Mouse (Mus musculus): ENCODE measurements around the gene Mrnip.

Gene Mrnip

DNA sequence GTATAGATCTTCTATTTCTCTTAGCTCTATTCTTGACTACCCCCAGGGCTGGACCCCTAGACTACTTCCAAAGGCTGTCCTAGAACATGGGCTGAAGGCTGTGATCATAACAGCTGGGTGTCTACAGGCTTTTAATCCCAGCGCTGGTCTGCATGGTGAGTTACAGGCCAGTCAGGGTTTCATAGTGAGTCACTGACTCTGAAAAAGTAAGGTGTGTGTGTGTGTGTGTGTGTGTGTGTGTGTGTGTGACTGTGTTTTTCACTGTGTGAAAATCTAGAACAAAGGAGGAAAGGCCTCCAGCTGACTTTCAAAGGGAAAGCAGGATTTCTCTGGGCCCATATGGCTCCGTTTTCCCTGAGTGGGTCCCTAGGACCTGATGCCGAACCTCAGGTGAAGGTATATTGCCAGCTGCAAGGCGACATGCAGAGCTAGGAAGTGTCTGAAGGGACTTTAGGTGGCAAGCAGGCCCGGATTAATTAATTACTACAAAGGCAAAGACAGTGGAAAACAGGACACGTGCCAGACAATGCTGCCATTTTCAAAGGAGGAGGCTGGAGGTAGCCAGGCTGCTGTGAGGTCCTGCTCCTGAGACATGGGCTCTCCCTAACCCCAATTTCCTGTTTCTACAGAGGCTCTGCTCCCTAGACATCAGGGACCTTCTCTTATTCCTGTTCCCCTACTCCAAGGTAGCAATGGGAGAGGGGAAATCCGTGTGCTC, 48.5 kb downstream of the Mrnip start:
- no peak for TF ChIP-seq NANOG (IDR thresholded peaks at IDR 0.05; ENCODE audit: borderline replicate concordance, low read length)
- no peak for TF ChIP-seq CTCF (conservative IDR thresholded peaks at IDR 0.05; ENCODE audit: low read length)
- TF ChIP-seq POU5F1 (IDR thresholded peaks at IDR 0.05; ENCODE audit: borderline replicate concordance, low read length), result no peak
- Histone ChIP-seq H3K4me3 (replicated peaks; ENCODE audit: low read length) (no peak overlapping the region), H3K27me3 (ENCODE audit: insufficient read depth, low read length) (peaks cover 51% of the 10 kb centered on the region), H3K9me3 (ENCODE audit: low read length) (no peaks in the 10 kb centered on the region), H3K36me3 (ENCODE audit: insufficient read depth, low read length) (peaks cover 3% of the 10 kb centered on the region; the same call in 1 of the 2 replicates), H3K4me1 (replicated peaks; ENCODE audit: low read depth, low read length) (peaks cover 64% of the 10 kb centered on the region)

DNA sequence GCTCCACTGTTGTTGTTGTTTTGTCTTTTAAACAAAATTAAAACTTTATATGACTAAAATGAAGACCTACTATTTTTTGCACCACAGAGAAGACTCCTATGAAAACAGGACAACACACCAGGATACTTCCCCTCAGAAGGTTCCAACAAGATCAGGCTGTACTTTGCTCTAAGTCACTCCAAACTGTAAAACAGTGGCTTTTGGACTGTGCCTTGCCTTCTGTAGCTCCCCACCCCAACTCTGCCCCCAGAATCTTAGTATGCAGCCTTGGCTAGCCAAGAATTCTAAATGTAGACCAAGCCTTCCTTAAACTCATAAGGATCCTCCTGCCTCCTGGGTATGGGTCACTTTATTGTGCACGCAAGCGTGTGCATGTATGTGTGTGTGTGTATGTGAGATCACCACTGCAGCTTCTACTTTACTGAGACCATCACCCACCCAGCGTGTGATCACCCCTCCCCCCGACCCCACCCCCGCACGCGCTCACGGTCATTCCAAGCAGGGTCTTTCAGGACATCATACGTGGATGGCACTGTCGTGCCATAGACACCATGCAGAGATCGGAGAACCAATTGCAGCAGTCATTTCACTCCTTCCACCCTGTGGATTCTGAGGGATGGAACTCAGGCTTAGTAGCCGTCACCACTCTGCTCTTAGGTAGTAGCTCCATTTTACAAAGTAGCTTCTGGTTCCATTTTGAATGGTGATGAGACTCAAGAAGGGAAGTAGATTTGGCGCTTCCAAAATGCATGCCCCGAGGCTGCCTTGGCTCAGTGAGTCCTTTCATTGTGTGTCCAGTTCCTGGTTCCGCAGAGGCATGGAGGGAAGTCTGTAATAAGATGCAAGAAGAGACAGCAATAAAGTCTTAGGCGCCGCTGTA, 49.8 kb downstream of the Mrnip start:
- Histone ChIP-seq H3K4me1 (replicated peaks; ENCODE audit: low read depth, low read length) (peaks cover 63% of the 10 kb centered on the region), H3K27me3 (ENCODE audit: insufficient read depth, low read length) (peaks cover 64% of the 10 kb centered on the region), H3K4me3 (replicated peaks; ENCODE audit: low read length) (peak overlapping the region; percentile 85), H3K9me3 (ENCODE audit: low read length) (no peaks in the 10 kb centered on the region), H3K36me3 (ENCODE audit: insufficient read depth, low read length) (peaks cover 6% of the 10 kb centered on the region; the same call in 1 of the 2 replicates)
- no peak for TF ChIP-seq NANOG (IDR thresholded peaks at IDR 0.05; ENCODE audit: borderline replicate concordance, low read length)
- no peak for TF ChIP-seq CTCF (conservative IDR thresholded peaks at IDR 0.05; ENCODE audit: low read length)
- no peak for TF ChIP-seq POU5F1 (IDR thresholded peaks at IDR 0.05; ENCODE audit: borderline replicate concordance, low read length)

DNA sequence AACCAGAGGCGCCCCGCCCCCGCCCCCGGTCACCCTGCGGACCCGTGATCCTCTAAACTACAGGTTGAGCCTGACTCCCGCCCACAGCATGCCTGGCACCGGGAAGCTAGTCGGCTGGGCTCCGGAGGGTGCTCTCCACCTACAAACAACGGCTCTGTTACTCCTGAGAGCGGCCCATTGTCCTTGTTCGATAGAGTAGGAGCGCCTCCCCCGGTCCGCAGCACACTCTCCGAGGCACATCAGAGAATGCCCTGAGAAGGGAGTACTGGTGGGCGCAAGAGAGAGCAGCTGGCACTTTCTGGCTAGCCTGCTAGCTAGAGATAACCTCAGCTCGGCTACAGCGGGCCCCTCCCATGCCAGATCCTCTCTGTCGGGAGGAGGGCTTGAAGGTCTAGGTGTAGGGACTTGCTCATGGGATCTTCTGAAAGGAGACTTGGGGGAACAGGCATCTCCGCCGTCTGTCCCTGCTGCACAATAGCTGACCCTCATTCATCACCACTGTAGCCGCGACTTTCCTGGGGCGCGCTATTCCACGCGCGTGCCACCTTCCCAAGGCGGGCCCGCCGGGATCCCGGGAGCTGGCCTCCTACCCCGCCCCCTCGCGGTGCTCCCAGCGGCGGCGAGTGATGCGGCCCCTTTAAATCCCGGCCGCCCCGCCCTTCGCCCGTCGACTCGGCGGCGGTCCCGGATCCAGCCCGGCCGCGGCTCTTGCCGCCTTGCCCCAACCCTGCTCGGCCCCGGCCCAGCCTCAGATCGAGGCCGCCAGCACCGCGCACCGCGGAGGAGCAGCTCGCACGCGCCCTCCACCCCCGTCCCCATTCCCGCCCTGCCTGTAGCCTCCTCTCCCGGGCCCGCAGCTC, 50.7 kb downstream of the Mrnip start:
- Histone ChIP-seq H3K4me1 (replicated peaks; ENCODE audit: low read depth, low read length) (peaks cover 63% of the 10 kb centered on the region), H3K9me3 (ENCODE audit: low read length) (no peaks in the 10 kb centered on the region), H3K4me3 (replicated peaks; ENCODE audit: low read length) (peak overlapping the region; percentile 85), H3K36me3 (ENCODE audit: insufficient read depth, low read length) (peaks cover 6% of the 10 kb centered on the region; the same call in 1 of the 2 replicates), H3K27me3 (ENCODE audit: insufficient read depth, low read length) (peaks cover 72% of the 10 kb centered on the region)
- no peak for TF ChIP-seq POU5F1 (IDR thresholded peaks at IDR 0.05; ENCODE audit: borderline replicate concordance, low read length)
- no peak for TF ChIP-seq CTCF (conservative IDR thresholded peaks at IDR 0.05; ENCODE audit: low read length)
- no peak for TF ChIP-seq NANOG (IDR thresholded peaks at IDR 0.05; ENCODE audit: borderline replicate concordance, low read length)

DNA sequence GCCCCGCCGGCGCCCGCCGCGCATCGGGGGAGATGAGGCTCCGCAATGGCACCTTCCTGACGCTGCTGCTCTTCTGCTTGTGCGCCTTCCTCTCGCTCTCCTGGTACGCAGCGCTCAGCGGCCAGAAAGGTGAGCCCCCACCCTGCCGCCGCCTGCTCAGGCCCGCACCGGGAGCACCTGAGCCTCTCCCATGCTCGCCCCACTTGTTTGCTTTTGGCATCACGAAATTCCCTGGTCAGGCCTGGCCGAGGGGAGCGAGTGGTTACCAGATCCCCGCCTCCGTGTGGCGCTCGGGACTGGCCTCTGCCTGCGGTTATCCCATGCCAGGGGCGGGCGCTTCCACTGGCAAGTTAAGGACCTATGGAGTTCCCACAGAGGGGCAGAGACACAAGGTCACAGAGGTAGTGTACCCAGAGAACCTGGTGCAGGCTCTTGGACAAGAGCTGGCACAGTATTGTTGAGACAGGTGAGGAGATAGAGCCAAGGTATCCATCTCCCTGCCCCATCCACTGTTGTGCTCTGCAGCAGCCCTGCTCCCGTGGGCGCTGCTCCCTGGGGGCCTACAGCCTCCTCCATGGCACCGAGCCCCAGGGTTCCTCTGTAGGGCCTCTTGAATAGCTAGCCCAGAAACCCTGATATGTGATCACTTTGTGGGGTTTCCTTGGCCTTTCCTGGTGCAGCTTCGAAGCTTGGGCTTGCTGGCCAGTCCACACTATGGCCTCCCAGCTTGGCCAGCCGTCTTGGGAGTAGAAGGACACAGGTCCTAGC, 51.6 kb downstream of the Mrnip start:
- Histone ChIP-seq H3K9me3 (ENCODE audit: low read length) (no peaks in the 10 kb centered on the region), H3K27me3 (ENCODE audit: insufficient read depth, low read length) (peaks cover 81% of the 10 kb centered on the region), H3K4me1 (replicated peaks; ENCODE audit: low read depth, low read length) (peaks cover 68% of the 10 kb centered on the region), H3K36me3 (ENCODE audit: insufficient read depth, low read length) (peaks cover 6% of the 10 kb centered on the region; the same call in 1 of the 2 replicates), H3K4me3 (replicated peaks; ENCODE audit: low read length) (peak overlapping the region; percentile 85)
- TF ChIP-seq CTCF (conservative IDR thresholded peaks at IDR 0.05; ENCODE audit: low read length), result no peak
- no peak for TF ChIP-seq POU5F1 (IDR thresholded peaks at IDR 0.05; ENCODE audit: borderline replicate concordance, low read length)
- no peak for TF ChIP-seq NANOG (IDR thresholded peaks at IDR 0.05; ENCODE audit: borderline replicate concordance, low read length)

DNA sequence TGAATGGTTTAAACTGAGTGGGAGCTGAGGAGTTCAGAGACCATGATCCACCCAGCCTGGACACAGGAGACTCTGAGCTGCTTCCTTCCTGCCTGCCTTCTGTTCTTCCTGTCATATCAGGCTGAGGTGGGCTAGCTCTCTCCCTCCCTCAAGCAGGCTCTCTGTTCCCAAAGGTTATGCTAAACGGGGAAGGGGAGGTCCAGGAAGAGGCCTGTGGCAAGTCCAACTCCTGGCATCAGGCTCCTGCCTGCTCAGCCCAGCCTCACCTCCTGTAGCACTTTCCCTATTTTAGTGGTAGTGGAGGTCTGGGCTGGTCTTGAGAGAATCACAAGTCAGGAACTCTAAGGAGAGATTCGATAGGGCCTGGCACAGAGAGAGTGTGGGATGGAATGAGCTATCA, 52.2 kb downstream of the Mrnip start:
- Histone ChIP-seq H3K4me3 (replicated peaks; ENCODE audit: low read length) (peak overlapping the region; percentile 85), H3K4me1 (replicated peaks; ENCODE audit: low read depth, low read length) (peaks cover 72% of the 10 kb centered on the region), H3K9me3 (ENCODE audit: low read length) (no peaks in the 10 kb centered on the region), H3K27me3 (ENCODE audit: insufficient read depth, low read length) (peaks cover 84% of the 10 kb centered on the region), H3K36me3 (ENCODE audit: insufficient read depth, low read length) (peaks cover 6% of the 10 kb centered on the region; the same call in 1 of the 2 replicates)
- TF ChIP-seq CTCF (conservative IDR thresholded peaks at IDR 0.05; ENCODE audit: low read length), result no peak
- no peak for TF ChIP-seq NANOG (IDR thresholded peaks at IDR 0.05; ENCODE audit: borderline replicate concordance, low read length)
- no peak for TF ChIP-seq POU5F1 (IDR thresholded peaks at IDR 0.05; ENCODE audit: borderline replicate concordance, low read length)

DNA sequence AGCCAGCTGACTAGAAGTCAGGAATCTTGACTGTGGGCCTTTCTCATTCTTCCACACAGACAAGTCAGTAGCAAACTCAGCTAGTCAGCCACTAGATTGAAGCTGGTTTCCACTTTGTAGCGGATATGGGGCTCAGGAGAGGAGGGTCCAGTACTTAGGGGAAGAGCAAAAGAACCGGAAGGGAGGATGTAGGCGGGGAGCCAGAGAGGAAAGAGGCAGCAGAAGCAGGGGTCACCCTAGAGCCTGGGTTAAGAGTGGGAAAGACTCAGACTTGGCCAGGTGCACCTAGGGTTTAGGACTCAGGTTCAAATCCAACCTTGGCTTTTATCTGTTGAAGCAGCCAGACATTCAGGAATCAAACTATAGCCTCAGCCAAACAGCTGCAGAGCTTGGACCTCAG, 53.0 kb downstream of the Mrnip start:
- peaks cover 80% of the 10 kb centered on the region for H3K4me1 ChIP-seq (replicated peaks; ENCODE audit: low read depth, low read length)
- H3K27me3 ChIP-seq (ENCODE audit: insufficient read depth, low read length), result peaks cover 89% of the 10 kb centered on the region
- TF ChIP-seq POU5F1 (IDR thresholded peaks at IDR 0.05; ENCODE audit: borderline replicate concordance, low read length) (no peak), NANOG (IDR thresholded peaks at IDR 0.05; ENCODE audit: borderline replicate concordance, low read length) (no peak), CTCF (conservative IDR thresholded peaks at IDR 0.05; ENCODE audit: low read length) (no peak)
- peaks cover 11% of the 10 kb centered on the region for H3K36me3 ChIP-seq (ENCODE audit: insufficient read depth, low read length)
- no peaks in the 10 kb centered on the region for H3K9me3 ChIP-seq (ENCODE audit: low read length)
- H3K4me3 ChIP-seq (replicated peaks; ENCODE audit: low read length), result no peak overlapping the region

DNA sequence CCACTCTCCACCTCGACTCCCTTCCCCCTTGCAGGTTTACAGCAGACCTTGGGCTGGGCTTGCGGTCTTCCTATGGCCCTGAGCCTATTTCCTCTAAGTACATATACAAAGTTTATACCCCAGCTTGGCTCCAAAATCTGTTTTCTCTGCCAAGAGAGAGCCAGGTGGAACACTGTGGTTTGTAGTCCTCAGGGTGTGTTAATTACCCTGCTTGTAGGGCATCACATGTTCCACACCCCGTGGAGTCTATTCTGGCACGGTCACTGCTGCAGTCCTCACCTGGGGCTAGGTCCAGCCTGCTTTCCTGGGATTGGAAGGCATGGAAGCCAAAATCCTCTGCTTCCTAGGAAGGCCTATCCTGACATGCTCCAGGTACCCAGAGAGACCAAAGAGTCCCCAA, 53.5 kb downstream of the Mrnip start:
- H3K4me1 ChIP-seq (replicated peaks; ENCODE audit: low read depth, low read length), result peaks cover 85% of the 10 kb centered on the region
- no peaks in the 10 kb centered on the region for H3K9me3 ChIP-seq (ENCODE audit: low read length)
- H3K4me3 ChIP-seq (replicated peaks; ENCODE audit: low read length), result no peak overlapping the region
- peaks cover 89% of the 10 kb centered on the region for H3K27me3 ChIP-seq (ENCODE audit: insufficient read depth, low read length)
- TF ChIP-seq CTCF (conservative IDR thresholded peaks at IDR 0.05; ENCODE audit: low read length), result no peak
- TF ChIP-seq POU5F1 (IDR thresholded peaks at IDR 0.05; ENCODE audit: borderline replicate concordance, low read length), result no peak
- TF ChIP-seq NANOG (IDR thresholded peaks at IDR 0.05; ENCODE audit: borderline replicate concordance, low read length), result no peak
- H3K36me3 ChIP-seq (ENCODE audit: insufficient read depth, low read length), result peaks cover 16% of the 10 kb centered on the region
